Mouse (Mus musculus): ENCODE measurements around the gene N4bp3.

- no peak for TF ChIP-seq CTCF (IDR thresholded peaks at IDR 0.05; ENCODE audit: extremely low read depth, insufficient read depth, low read length)
- peak; percentile 54; the same call in 1 of the 2 replicates for TF ChIP-seq POLR2A (IDR thresholded peaks at IDR 0.05; ENCODE audit: extremely low read depth, insufficient read depth, low read length)
These were observed 27.6 kb downstream of the N4bp3 start for GRCm38 (mm10) chr11:51622971-51623491.
